Mouse (Mus musculus) cortical plate, adult 2 months (tissue): ENCODE measurements at regions not wholly inside any gene's neighbourhood (a gene's known extent, or its start where the extent isn't known, plus 50 kb on each side); places are given as distances from the start of the nearest gene placed in this dataset.

ENCODE experiments used
- H3K27ac ChIP-seq: fragments of 200-500 bp; 2 replicates; pipeline ENCODE4 v1.5.1; 2012; ENCODE audit warnings: low read length, control low read depth, inconsistent platforms; ENCODE audit not compliant: insufficient read depth
- H3K4me1 ChIP-seq: fragments of 200-500 bp; 2 replicates; pipeline ENCODE4 v1.6.1; 2011; ENCODE audit warnings: low read length; ENCODE audit not compliant: control insufficient read depth, insufficient read depth
- H3K4me3 ChIP-seq: fragments of 200-500 bp; 2 replicates; pipeline ENCODE4 v1.5.1; 2011; ENCODE audit warnings: mild to moderate bottlenecking, low read length, control low read depth; ENCODE audit not compliant: insufficient read depth
- CTCF ChIP-seq: fragments of 200-500 bp; IDR thresholded peaks from 2 replicates; pipeline ENCODE4 v1.5.1; 2011; ENCODE audit warnings: mild to moderate bottlenecking, control low read depth, low read length; ENCODE audit not compliant: insufficient read depth; ENCODE audit errors: extremely low read depth
- POLR2A ChIP-seq: fragments of 200-500 bp; IDR thresholded peaks from 2 replicates; pipeline ENCODE4 v1.6.1; 2011; ENCODE audit warnings: mild to moderate bottlenecking, low read length, control low read depth; ENCODE audit not compliant: insufficient read depth; ENCODE audit errors: extremely low read depth

DNA sequence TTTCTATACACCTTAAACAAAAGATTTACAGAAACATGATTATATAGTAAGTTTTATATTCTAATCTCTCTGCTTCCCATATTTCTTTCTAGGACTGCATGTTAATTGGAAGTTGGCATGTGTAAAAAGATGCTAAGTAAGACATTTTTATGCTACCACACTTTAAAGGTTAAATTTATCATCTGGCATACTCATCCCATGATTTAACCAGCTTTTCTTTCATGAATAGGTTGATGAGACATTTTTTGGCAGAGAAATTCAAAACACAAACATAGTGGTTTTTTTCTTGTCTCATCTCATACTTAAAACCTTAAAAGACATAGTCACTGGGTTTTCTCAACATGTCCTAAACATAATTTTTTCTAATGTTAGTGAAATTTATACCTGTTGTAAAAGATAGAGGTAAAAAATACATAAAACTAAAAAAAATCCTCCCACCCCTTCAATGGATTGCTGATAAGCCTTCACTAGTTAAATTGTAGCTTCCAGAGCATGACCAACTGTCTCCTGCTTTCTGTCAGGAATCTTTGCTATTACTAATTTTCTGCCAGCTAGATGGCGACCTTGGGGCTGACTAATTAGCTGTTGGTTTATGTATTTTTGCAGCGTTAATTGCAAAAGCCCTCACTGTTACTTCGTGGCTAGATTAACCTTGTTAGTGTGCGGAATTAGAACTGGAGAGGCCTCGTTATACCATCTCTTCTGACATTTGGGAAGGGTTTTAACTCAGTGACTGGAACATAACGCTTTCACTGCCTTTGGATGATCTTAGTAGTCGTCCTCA lies 1169.9 kb downstream of the Mat2b start:
- Histone ChIP-seq H3K4me1 (no peaks in the 10 kb centered on the region), H3K4me3 (no peak overlapping the region), H3K27ac (no peak overlapping the region)
- TF ChIP-seq CTCF (no peak), POLR2A (no peak)

DNA sequence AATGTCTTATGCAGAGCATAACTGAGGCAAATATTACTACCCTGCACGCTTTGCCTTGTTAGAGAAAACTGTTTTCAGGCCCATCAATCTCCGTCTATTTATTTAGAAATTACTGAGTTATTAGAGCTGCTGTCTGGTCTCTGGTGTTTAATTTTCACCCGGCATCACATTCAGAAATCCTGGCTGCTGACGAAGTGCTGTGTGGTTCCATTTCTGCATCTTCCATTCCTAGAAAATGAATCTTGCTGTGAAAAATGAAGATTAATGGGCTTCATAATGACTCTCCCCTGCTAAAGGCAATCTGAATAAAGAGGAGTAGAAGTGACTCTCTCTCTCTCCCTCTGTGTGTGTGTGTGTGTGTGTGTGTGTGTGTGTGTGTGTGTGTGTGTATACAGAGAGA lies 1199.8 kb downstream of the Mat2b start:
- no peak overlapping the region for H3K27ac ChIP-seq

DNA sequence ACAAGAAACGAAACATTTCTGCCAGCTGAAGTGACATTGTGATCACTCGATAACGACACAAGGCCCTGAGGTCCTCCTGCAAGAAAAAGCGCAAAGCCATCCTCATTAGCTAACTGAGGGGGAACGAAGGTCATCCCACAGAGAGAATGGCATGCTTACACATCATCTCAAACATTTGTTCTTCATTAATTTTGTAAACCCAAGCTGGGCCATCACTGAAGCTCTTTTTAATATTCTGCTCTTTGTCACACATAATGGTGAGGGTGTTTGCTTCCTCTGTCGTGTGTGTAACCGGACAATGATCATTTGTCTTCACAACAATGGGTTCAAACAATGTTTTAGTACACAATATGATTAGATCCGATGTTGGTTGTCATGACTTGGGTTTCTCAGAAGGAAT lies 1217.9 kb downstream of the Mat2b start:
- H3K4me3 ChIP-seq, result no peak overlapping the region
- TF ChIP-seq POLR2A, result no peak

More for the DNA sequence above, 1199.8 kb downstream of the Mat2b start:
- no peak for TF ChIP-seq POLR2A
- no peak for TF ChIP-seq CTCF
- Histone ChIP-seq H3K4me3 (no peak overlapping the region), H3K4me1 (no peaks in the 10 kb centered on the region)

DNA sequence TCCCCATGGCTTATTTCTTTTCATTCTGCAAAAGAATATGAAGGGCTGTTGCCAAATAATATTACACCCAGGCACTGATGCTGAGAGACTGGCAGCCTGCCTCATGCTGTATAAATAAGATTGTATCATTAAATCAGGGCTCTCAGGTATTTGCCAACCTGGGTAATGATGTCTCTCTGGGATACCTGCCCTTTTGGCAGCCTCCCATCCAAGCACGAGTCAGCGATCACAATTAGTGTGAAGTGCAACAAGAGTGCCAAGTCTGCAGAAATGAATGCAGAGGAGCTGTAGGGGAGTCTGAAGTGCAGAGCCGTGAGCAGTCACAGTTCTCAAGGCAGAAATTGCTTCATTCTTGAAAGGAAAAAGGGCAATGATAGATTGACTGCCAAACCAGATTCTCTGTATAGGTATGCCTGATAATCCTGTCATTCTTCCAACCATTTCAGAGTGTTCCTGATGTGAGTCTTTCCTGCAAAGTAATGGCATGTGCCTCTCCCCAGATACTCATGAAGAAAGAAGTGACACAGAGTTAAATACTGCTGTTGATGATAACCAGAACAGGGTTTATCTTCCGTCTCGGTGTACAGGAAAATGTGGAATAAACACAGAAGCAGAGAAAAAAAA lies 1241.6 kb downstream of the Mat2b start:
- Histone ChIP-seq H3K4me3 (no peak overlapping the region), H3K4me1 (no peaks in the 10 kb centered on the region), H3K27ac (no peak overlapping the region)
- TF ChIP-seq CTCF (no peak), POLR2A (no peak)

More for the DNA sequence above, 1217.9 kb downstream of the Mat2b start:
- no peaks in the 10 kb centered on the region for H3K4me1 ChIP-seq
- no peak overlapping the region for H3K27ac ChIP-seq

DNA sequence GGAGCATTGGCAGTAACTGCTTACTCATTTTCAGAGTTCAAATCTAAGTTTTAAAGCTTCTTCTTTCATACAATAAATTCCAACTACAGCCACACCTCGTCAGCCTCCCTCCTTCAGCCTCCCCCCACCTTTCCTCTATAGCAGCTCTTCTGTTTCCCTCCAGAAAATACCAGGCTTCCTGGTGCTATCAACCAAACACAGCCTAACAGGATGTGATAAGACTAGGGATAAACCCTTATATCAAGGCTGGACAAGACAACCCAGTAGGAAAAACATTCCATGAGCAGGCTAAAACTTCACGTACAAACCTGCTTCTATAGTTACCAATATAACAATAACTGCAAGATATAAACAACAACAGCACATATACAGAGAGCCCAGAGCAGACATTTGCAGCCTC lies 1248.6 kb downstream of the Mat2b start:
- Histone ChIP-seq H3K4me3 (no peak overlapping the region), H3K27ac (no peak overlapping the region), H3K4me1 (no peaks in the 10 kb centered on the region)
- TF ChIP-seq CTCF, result no peak
- TF ChIP-seq POLR2A, result no peak

DNA sequence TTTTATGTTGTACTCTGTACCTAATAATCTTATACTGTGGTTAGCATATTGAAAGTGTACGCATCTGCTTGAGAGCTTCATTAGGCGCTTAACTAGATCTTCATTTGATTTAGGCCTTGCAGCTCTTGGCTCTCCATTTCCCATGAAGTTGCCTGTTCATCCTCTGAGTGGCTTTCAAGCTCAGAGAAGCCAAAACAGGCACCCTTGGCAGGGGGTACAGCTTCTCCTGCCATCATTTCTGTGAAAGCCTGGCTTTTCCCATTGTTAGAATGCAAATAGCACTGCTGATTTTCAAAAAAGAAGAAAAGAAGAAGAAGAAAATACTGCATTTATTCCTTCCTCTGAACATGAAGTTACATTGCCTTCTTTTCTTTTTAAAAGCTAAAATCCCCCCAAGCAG lies 1283.3 kb downstream of the Mat2b start:
- TF ChIP-seq POLR2A (no peak), CTCF (no peak)
- no peak overlapping the region for H3K27ac ChIP-seq
- H3K4me1 ChIP-seq, result no peaks in the 10 kb centered on the region
- no peak overlapping the region for H3K4me3 ChIP-seq

DNA sequence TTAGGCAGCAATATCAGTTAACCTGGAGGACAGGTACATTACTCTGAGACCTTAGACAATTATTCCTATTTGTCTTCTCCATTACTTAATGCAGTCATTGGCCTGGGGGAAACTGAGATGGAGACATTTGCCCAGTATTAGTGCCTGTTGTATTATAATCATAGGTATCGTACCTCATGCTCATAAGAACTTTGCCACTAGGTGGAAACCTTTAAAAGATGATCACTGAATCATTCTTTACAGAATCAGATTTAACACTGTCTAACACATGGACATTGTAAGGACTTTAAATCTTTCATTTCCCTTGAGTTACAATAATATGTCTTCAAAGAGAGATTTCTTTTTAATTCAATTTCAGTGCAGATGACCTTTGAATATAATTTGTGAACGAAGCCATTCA lies 1283.8 kb downstream of the Mat2b start:
- no peak overlapping the region for H3K27ac ChIP-seq
- TF ChIP-seq CTCF, result no peak
- no peak for TF ChIP-seq POLR2A
- no peaks in the 10 kb centered on the region for H3K4me1 ChIP-seq
- no peak overlapping the region for H3K4me3 ChIP-seq

DNA sequence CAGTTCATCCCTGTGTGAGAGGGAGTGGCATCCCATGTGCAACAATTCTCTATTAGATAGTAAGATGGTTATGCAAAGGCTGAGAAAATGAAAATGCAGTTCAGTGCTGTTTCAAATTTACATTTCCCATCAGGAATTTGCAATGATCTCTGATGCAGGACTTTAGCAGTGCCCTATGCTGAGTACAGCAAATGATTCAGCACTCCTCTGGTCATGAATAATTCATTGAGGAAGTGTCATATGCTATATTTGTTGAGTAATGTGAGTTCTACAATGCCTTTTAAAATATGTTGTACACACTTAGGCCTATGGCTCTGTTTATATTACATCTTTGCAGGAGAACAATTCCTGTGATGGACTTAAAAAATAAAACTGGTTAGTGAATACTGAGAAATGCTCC lies 1330.2 kb downstream of the Mat2b start:
- no peak for TF ChIP-seq CTCF
- TF ChIP-seq POLR2A, result no peak
- Histone ChIP-seq H3K4me3 (no peak overlapping the region), H3K4me1 (no peaks in the 10 kb centered on the region), H3K27ac (no peak overlapping the region)

DNA sequence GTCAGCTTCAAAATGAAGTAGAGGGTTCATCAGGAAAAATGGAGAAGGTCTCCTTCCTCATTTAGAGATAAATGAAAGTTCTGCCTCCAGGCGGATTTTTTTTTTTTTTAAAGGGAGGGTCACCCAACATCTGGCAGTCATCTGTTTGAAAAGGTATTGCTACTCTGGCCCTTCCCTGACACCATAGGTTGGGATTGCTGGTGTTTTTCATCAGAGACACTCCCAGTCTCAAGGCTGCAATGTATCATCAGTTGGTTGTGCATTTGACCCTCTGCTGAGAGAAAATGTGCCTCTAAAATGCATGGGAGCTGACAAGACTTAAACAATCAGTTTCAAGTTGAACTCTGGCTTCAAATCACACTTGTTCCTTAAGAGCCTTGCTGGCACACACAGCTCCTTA lies 1344.4 kb downstream of the Mat2b start:
- TF ChIP-seq CTCF (no peak), POLR2A (no peak)
- Histone ChIP-seq H3K4me1 (no peaks in the 10 kb centered on the region), H3K4me3 (no peak overlapping the region), H3K27ac (no peak overlapping the region)
